Mouse (Mus musculus): ENCODE measurements at regions not wholly inside any gene's neighbourhood (a gene's known extent, or its start where the extent isn't known, plus 50 kb on each side); places are given as distances from the start of the nearest gene placed in this dataset.

- no peaks in the 10 kb centered on the region for H3K79me2 ChIP-seq (ENCODE audit: control insufficient read depth, insufficient read depth)
- H3K36me3 ChIP-seq (ENCODE audit: control insufficient read depth, insufficient read depth), result no peaks in the 10 kb centered on the region
- H3K79me3 ChIP-seq (ENCODE audit: low read depth), result no peaks in the 10 kb centered on the region
- no peak overlapping the region for H3K4me3 ChIP-seq (ENCODE audit: insufficient read depth, poor library complexity, severe bottlenecking)
- H3K27me3 ChIP-seq (ENCODE audit: control insufficient read depth, insufficient read depth, insufficient read length), result no peaks in the 10 kb centered on the region
- TF ChIP-seq MYOD1 (IDR thresholded peaks at IDR 0.05; ENCODE audit: control insufficient read depth, insufficient read length, low read depth) (no peak), MAX (IDR thresholded peaks at IDR 0.05) (no peak), USF1 (IDR thresholded peaks at IDR 0.05; ENCODE audit: low read depth) (no peak), CTCF (IDR thresholded peaks at IDR 0.05; ENCODE audit: control insufficient read depth, insufficient read depth, insufficient read length) (no peak), FOSL1 (IDR thresholded peaks at IDR 0.05; ENCODE audit: insufficient read depth, low read length, poor library complexity, severe bottlenecking) (no peak), CEBPB (IDR thresholded peaks at IDR 0.05; ENCODE audit: low read depth) (no peak), MYOG (IDR thresholded peaks at IDR 0.05; ENCODE audit: control insufficient read depth, extremely low read depth, insufficient read length) (no peak)
- no peak overlapping the region for H3ac ChIP-seq (ENCODE audit: control insufficient read depth, insufficient read length, low read depth)
Observed at GRCm38 (mm10) chr2:48417000-48417596, 396.8 kb upstream of the Acvr2a start.

GRCm38 (mm10) chr2:48420791-48421190, 393.1 kb upstream of the Acvr2a start:
- TF ChIP-seq MAX (IDR thresholded peaks at IDR 0.05) (no peak), USF1 (IDR thresholded peaks at IDR 0.05; ENCODE audit: low read depth) (no peak), MYOD1 (IDR thresholded peaks at IDR 0.05; ENCODE audit: control insufficient read depth, insufficient read length, low read depth) (no peak), FOSL1 (IDR thresholded peaks at IDR 0.05; ENCODE audit: insufficient read depth, low read length, poor library complexity, severe bottlenecking) (no peak), MYOG (IDR thresholded peaks at IDR 0.05; ENCODE audit: control insufficient read depth, extremely low read depth, insufficient read length) (no peak), CTCF (IDR thresholded peaks at IDR 0.05; ENCODE audit: control insufficient read depth, insufficient read depth, insufficient read length) (no peak), CEBPB (IDR thresholded peaks at IDR 0.05; ENCODE audit: low read depth) (no peak)
- no peaks in the 10 kb centered on the region for H3K79me2 ChIP-seq (ENCODE audit: control insufficient read depth, insufficient read depth)
- H3K36me3 ChIP-seq (ENCODE audit: control insufficient read depth, insufficient read depth), result no peaks in the 10 kb centered on the region
- H3K27me3 ChIP-seq (ENCODE audit: control insufficient read depth, insufficient read depth, insufficient read length), result no peaks in the 10 kb centered on the region
- H3K79me3 ChIP-seq (ENCODE audit: low read depth), result no peaks in the 10 kb centered on the region
- H3K4me3 ChIP-seq (ENCODE audit: insufficient read depth, poor library complexity, severe bottlenecking), result no peak overlapping the region
- H3ac ChIP-seq (ENCODE audit: control insufficient read depth, insufficient read length, low read depth), result no peak overlapping the region

GRCm38 (mm10) chr2:48423861-48424442, 390.0 kb upstream of the Acvr2a start:
- Histone ChIP-seq H3ac (ENCODE audit: control insufficient read depth, insufficient read length, low read depth) (no peak overlapping the region), H3K79me2 (ENCODE audit: control insufficient read depth, insufficient read depth) (no peaks in the 10 kb centered on the region), H3K27me3 (ENCODE audit: control insufficient read depth, insufficient read depth, insufficient read length) (no peaks in the 10 kb centered on the region), H3K79me3 (ENCODE audit: low read depth) (no peaks in the 10 kb centered on the region), H3K36me3 (ENCODE audit: control insufficient read depth, insufficient read depth) (no peaks in the 10 kb centered on the region), H3K4me3 (ENCODE audit: insufficient read depth, poor library complexity, severe bottlenecking) (no peak overlapping the region)
- TF ChIP-seq USF1 (IDR thresholded peaks at IDR 0.05; ENCODE audit: low read depth) (no peak), CTCF (IDR thresholded peaks at IDR 0.05; ENCODE audit: control insufficient read depth, insufficient read depth, insufficient read length) (no peak), MAX (IDR thresholded peaks at IDR 0.05) (no peak), MYOG (IDR thresholded peaks at IDR 0.05; ENCODE audit: control insufficient read depth, extremely low read depth, insufficient read length) (no peak), FOSL1 (IDR thresholded peaks at IDR 0.05; ENCODE audit: insufficient read depth, low read length, poor library complexity, severe bottlenecking) (no peak), MYOD1 (IDR thresholded peaks at IDR 0.05; ENCODE audit: control insufficient read depth, insufficient read length, low read depth) (no peak)

- Histone ChIP-seq H3K36me3 (ENCODE audit: control insufficient read depth, insufficient read depth) (no peaks in the 10 kb centered on the region), H3K27me3 (ENCODE audit: control insufficient read depth, insufficient read depth, insufficient read length) (no peaks in the 10 kb centered on the region), H3K4me3 (ENCODE audit: insufficient read depth, poor library complexity, severe bottlenecking) (no peak overlapping the region), H3K79me2 (ENCODE audit: control insufficient read depth, insufficient read depth) (no peaks in the 10 kb centered on the region), H3ac (ENCODE audit: control insufficient read depth, insufficient read length, low read depth) (no peak overlapping the region), H3K79me3 (ENCODE audit: low read depth) (no peaks in the 10 kb centered on the region)
- TF ChIP-seq MYOG (IDR thresholded peaks at IDR 0.05; ENCODE audit: control insufficient read depth, extremely low read depth, insufficient read length) (no peak), CEBPB (IDR thresholded peaks at IDR 0.05; ENCODE audit: low read depth) (no peak), USF1 (IDR thresholded peaks at IDR 0.05; ENCODE audit: low read depth) (no peak), MYOD1 (IDR thresholded peaks at IDR 0.05; ENCODE audit: control insufficient read depth, insufficient read length, low read depth) (no peak), MAX (IDR thresholded peaks at IDR 0.05) (no peak), FOSL1 (IDR thresholded peaks at IDR 0.05; ENCODE audit: insufficient read depth, low read length, poor library complexity, severe bottlenecking) (no peak), CTCF (IDR thresholded peaks at IDR 0.05; ENCODE audit: control insufficient read depth, insufficient read depth, insufficient read length) (no peak)
Observed at GRCm38 (mm10) chr2:48424562-48424961, 389.3 kb upstream of the Acvr2a start.

- no peak for TF ChIP-seq FOSL1 (IDR thresholded peaks at IDR 0.05; ENCODE audit: insufficient read depth, low read length, poor library complexity, severe bottlenecking)
- no peak for TF ChIP-seq MYOG (IDR thresholded peaks at IDR 0.05; ENCODE audit: control insufficient read depth, extremely low read depth, insufficient read length)
- no peak for TF ChIP-seq USF1 (IDR thresholded peaks at IDR 0.05; ENCODE audit: low read depth)
- Histone ChIP-seq H3K79me3 (ENCODE audit: low read depth) (no peaks in the 10 kb centered on the region), H3K36me3 (ENCODE audit: control insufficient read depth, insufficient read depth) (no peaks in the 10 kb centered on the region), H3K27me3 (ENCODE audit: control insufficient read depth, insufficient read depth, insufficient read length) (no peaks in the 10 kb centered on the region), H3ac (ENCODE audit: control insufficient read depth, insufficient read length, low read depth) (no peak overlapping the region), H3K4me3 (ENCODE audit: insufficient read depth, poor library complexity, severe bottlenecking) (no peak overlapping the region), H3K79me2 (ENCODE audit: control insufficient read depth, insufficient read depth) (no peaks in the 10 kb centered on the region)
Observed at GRCm38 (mm10) chr2:48425200-48426090, 388.5 kb upstream of the Acvr2a start.

All from C2C12 (cell line).